Mouse (Mus musculus) stomach, embryonic 16.5 days (tissue): ENCODE results near the gene Sgpp2. TPM values are rescaled to one million over a fixed set of nuclear protein-coding genes. Genes with fewer than 3 reads are reported as not detected.

ENCODE experiments used
- ATAC-seq: fragments of 200-750 bp; cut with Nextera tagmentation; 2 replicates; pipeline ENCODE4 v1.8.0; 2017; ENCODE audit warnings: moderate number of reproducible peaks, moderate TSS enrichment; ENCODE audit not compliant: insufficient read depth, low FRiP score
- H3K27ac ChIP-seq: fragments of 300-500 bp; sonication (generic); 2 replicates; pipeline ENCODE4 v1.5.1; 2014; ENCODE audit warnings: low read length
- H3K27me3 ChIP-seq: fragments of 300-500 bp; sonication (generic); 2 replicates; pipeline ENCODE4 v1.6.1; 2014; ENCODE audit warnings: low read length, control low read depth, mixed read lengths; ENCODE audit not compliant: control insufficient read depth, insufficient read depth
- H3K36me3 ChIP-seq: fragments of 300-500 bp; sonication (generic); 2 replicates; pipeline ENCODE4 v1.6.1; 2014; ENCODE audit warnings: low read length; ENCODE audit not compliant: control insufficient read depth, insufficient read depth
- H3K4me1 ChIP-seq: fragments of 300-500 bp; sonication (generic); 2 replicates; pipeline ENCODE4 v1.6.1; 2014; ENCODE audit warnings: low read length, control low read depth, mixed read lengths; ENCODE audit not compliant: control insufficient read depth, insufficient read depth
- H3K4me2 ChIP-seq: fragments of 300-500 bp; sonication (generic); 2 replicates; pipeline ENCODE4 v1.6.1; 2014; ENCODE audit warnings: low read depth, low read length, mixed read lengths
- H3K4me3 ChIP-seq: fragments of 300-500 bp; sonication (generic); replicated peaks from 2 replicates; pipeline ENCODE4 v1.5.1; 2014; ENCODE audit warnings: mild to moderate bottlenecking, low read length
- H3K9ac ChIP-seq: fragments of 300-500 bp; sonication (generic); 2 replicates; pipeline ENCODE4 v1.6.1; 2014; ENCODE audit warnings: low read length
- H3K9me3 ChIP-seq: fragments of 300-500 bp; sonication (generic); replicated peaks from 2 replicates; pipeline ENCODE4 v1.6.1; 2016; ENCODE audit warnings: low read length, control low read depth; ENCODE audit not compliant: control insufficient read depth
- WGBS: fragments of 180-500 bp; shearing (Covaris S2); extraction: QIAGEN DNeasy Blood & Tissue Kit; methylation state at CpG from one replicate; pipeline ENCODE4 v1.1.7; 2014; 5-methylcytosine and 5-hydroxymethylcytosine counted together
- polyA plus RNA-seq: library from polyadenylated mRNA; unstranded; fragments of >200 nt; fragmentation: Nextera tagmentation; extraction: Ambion mirVana; gene quantifications from 2 replicates; pipeline ENCODE4 v1.2.1, GENCODE M21; 2015

Gene Sgpp2
- polyA plus RNA-seq, 1 experiment from 2014 or later, result 22.7 TPM

DNA sequence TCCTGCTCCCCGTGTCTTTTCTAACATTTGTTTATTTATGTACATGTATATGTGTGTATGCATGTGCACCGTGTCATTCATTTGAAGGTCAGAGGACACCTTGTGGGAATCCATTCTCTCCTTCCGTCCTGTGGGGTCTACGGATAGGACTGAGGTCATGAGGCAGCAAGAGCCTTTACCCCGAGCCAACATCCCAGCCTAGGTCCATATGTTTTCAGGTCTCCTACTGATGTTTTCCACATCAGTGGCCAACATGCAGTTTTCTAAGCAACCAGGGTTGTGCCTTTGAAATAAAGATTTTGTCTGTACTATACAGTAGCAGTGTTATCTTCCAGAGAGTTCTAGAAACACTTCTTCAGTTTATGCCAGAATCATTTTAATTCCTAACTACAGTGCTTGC is 63.7 kb downstream of the Sgpp2 start:
- WGBS, result 82% methylated on average over 5 of the region's 5 CpGs
- Histone ChIP-seq H3K27ac (no peak overlapping the region), H3K4me3 (no peak overlapping the region), H3K4me2 (no peak overlapping the region), H3K9ac (no peak overlapping the region), H3K9me3 (no peaks in the 10 kb centered on the region), H3K36me3 (no peaks in the 10 kb centered on the region), H3K4me1 (0 out of 2 replicates have a peak, but pooled peaks cover 6% of the 10 kb centered on the region), H3K27me3 (no peaks in the 10 kb centered on the region)
- ATAC-seq, result no peak

GRCm38 (mm10) chr1:78375058-78375457 is 64.9 kb downstream of the Sgpp2 start:
- no peak overlapping the region for H3K4me2 ChIP-seq
- H3K36me3 ChIP-seq, result no peaks in the 10 kb centered on the region
- ATAC-seq, result no peak
- H3K9ac ChIP-seq, result no peak overlapping the region
- 83% methylated on average over 3 of the region's 3 CpGs for WGBS
- 0 out of 2 replicates have a peak, but pooled peaks cover 6% of the 10 kb centered on the region for H3K4me1 ChIP-seq
- H3K27me3 ChIP-seq, result no peaks in the 10 kb centered on the region
- H3K9me3 ChIP-seq, result no peaks in the 10 kb centered on the region
- no peak overlapping the region for H3K27ac ChIP-seq
- no peak overlapping the region for H3K4me3 ChIP-seq

DNA sequence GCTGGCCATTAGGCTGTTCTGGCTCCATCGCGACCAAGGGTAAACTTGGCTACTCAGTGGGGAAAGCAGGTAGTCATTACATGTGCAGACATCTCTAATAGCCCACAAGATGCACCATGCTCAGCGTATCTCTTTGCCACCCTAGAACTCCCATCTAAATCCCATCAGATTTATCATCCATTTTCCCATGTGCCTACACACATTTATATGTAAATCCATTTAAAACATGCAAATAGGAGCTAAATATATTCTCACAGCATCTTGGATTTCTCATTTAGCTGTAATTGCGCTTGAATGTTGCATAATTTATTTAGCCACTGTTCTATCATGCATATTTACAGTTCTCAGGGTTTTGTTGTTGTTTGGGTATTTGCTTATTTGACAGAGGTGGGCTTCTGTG is 70.8 kb downstream of the Sgpp2 start:
- H3K9ac ChIP-seq, result no peak overlapping the region
- no peaks in the 10 kb centered on the region for H3K4me1 ChIP-seq
- H3K36me3 ChIP-seq, result no peaks in the 10 kb centered on the region
- H3K4me3 ChIP-seq, result no peak overlapping the region
- H3K27ac ChIP-seq, result no peak overlapping the region
- H3K9me3 ChIP-seq, result no peaks in the 10 kb centered on the region
- ATAC-seq, result no peak
- 94% methylated on average over 4 of the region's 4 CpGs for WGBS
- no peak overlapping the region for H3K4me2 ChIP-seq
- H3K27me3 ChIP-seq, result no peaks in the 10 kb centered on the region

DNA sequence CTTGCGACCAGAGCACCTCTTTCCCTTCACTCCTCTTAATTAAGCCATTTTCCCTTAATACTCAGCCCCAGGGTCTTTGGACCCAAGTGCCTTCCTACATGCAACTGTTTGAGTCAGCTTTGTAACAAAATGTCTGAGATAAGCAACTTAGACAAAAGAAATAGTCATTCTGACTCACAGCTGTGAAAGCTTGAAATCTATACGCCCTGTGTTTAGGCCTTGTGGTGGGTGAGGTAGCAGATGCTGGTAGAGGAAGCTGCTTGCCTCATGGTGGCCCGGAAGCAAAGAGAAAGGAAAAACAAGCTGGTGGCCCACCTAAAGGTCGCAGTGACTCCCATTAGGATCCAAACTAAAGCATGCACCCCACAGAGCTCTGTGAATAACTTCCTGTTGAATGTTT is 77.7 kb downstream of the Sgpp2 start:
- WGBS, result 56% methylated on average over 4 of the region's 4 CpGs
- Histone ChIP-seq H3K27me3 (no peaks in the 10 kb centered on the region), H3K27ac (no peak overlapping the region), H3K9me3 (no peaks in the 10 kb centered on the region), H3K4me2 (no peak overlapping the region), H3K4me1 (no peaks in the 10 kb centered on the region), H3K36me3 (no peaks in the 10 kb centered on the region), H3K9ac (no peak overlapping the region), H3K4me3 (no peak overlapping the region)
- no peak for ATAC-seq

DNA sequence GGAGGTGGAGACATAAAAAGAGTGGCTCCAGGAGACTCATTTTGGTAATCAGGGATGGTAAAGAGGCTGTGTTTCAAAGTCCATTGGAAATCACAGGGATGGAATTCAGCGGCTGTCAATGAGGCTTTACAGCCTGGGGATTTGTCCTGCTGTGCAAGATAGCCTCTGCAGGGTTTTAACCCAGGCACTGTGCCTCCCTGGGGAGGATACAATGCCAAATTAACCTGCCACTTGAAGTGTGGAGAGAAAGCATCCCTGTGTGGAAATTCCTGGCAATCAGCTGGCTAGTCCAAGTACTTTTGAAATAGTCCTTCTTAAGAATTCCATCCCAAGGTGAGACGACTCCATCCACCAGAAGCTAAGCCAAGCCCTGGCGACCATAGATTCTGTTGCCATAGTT is 78.7 kb downstream of the Sgpp2 start:
- Histone ChIP-seq H3K4me2 (no peak overlapping the region), H3K27me3 (no peaks in the 10 kb centered on the region), H3K27ac (no peak overlapping the region), H3K4me1 (no peaks in the 10 kb centered on the region), H3K4me3 (no peak overlapping the region), H3K9ac (no peak overlapping the region), H3K36me3 (no peaks in the 10 kb centered on the region), H3K9me3 (no peaks in the 10 kb centered on the region)
- WGBS, result 53% methylated on average over 3 of the region's 3 CpGs
- no peak for ATAC-seq

- Histone ChIP-seq H3K9ac (no peak overlapping the region), H3K4me2 (no peak overlapping the region), H3K27me3 (no peaks in the 10 kb centered on the region), H3K36me3 (no peaks in the 10 kb centered on the region), H3K27ac (no peak overlapping the region), H3K4me1 (peaks cover 3% of the 10 kb centered on the region; the same call in 1 of the 2 replicates), H3K9me3 (no peaks in the 10 kb centered on the region), H3K4me3 (no peak overlapping the region)
- ATAC-seq, result no peak
- WGBS, result 66% methylated on average over 8 of the region's 8 CpGs
These were observed 85.1 kb downstream of the Sgpp2 start for GRCm38 (mm10) chr1:78395191-78395735.

DNA sequence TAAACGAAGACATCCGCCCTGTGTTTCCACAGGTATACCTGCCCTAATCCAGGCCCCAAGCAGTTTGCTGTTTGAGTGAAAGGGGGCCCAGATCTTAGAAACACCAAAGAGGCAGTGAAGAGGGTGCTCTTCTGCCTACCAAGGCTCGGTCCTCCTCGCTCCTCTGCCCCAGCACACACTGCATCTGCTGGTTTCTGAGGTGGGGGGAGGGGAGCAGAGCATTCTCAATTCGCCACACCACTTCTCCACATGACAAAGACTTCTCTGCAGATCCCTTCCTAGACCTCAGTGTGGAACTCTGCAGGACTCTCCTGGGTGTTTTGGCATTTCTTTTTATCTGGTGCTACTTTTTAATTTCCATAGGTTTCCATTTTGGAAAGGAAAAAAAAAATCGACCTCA is 85.6 kb downstream of the Sgpp2 start:
- no peaks in the 10 kb centered on the region for H3K36me3 ChIP-seq
- H3K27ac ChIP-seq, result no peak overlapping the region
- WGBS, result 43% methylated on average over 6 of the region's 6 CpGs
- no peaks in the 10 kb centered on the region for H3K27me3 ChIP-seq
- no peak overlapping the region for H3K4me2 ChIP-seq
- no peak overlapping the region for H3K9ac ChIP-seq
- peaks cover 3% of the 10 kb centered on the region; the same call in 1 of the 2 replicates for H3K4me1 ChIP-seq
- ATAC-seq, result no peak
- no peak overlapping the region for H3K4me3 ChIP-seq
- no peaks in the 10 kb centered on the region for H3K9me3 ChIP-seq

GRCm38 (mm10) chr1:78396320-78396913 is 86.3 kb downstream of the Sgpp2 start:
- Histone ChIP-seq H3K4me2 (no peak overlapping the region), H3K27me3 (no peaks in the 10 kb centered on the region), H3K27ac (no peak overlapping the region), H3K9ac (no peak overlapping the region), H3K4me3 (no peak overlapping the region), H3K36me3 (no peaks in the 10 kb centered on the region), H3K4me1 (peaks cover 3% of the 10 kb centered on the region; the same call in 1 of the 2 replicates), H3K9me3 (no peaks in the 10 kb centered on the region)
- no peak for ATAC-seq
- WGBS, result 45% methylated on average over 8 of the region's 8 CpGs

DNA sequence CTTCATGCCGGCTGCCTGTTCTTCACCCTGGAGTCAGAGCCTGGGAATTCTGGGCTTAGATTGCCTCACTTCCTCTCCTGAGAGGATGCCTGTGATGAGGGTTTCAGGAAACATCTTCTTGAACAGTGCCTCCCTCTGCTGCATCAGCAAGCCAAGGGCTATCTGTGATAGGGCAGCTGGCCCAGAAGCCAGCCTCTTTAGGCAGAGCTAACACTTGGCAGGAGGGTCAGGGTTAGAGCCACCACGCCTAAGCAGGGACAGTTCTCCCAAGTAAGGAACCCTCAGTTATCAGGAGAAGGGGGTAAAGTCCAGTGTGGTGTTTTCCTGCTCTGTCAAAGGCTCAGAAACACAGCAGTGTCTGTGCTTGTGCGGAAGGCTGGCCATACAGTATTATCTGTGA is 89.6 kb downstream of the Sgpp2 start:
- 76% methylated on average over 3 of the region's 3 CpGs for WGBS
- Histone ChIP-seq H3K4me1 (peaks cover 3% of the 10 kb centered on the region; the same call in 1 of the 2 replicates), H3K4me3 (no peak overlapping the region), H3K9me3 (no peaks in the 10 kb centered on the region), H3K27me3 (no peaks in the 10 kb centered on the region), H3K4me2 (no peak overlapping the region), H3K27ac (no peak overlapping the region), H3K9ac (no peak overlapping the region), H3K36me3 (no peaks in the 10 kb centered on the region)
- peak; percentile 50; the same call in 1 of the 2 replicates for ATAC-seq
